Mouse (Mus musculus): ENCODE measurements at regions not wholly inside any gene's neighbourhood (a gene's known extent, or its start where the extent isn't known, plus 50 kb on each side); places are given as distances from the start of the nearest gene placed in this dataset.

DNA sequence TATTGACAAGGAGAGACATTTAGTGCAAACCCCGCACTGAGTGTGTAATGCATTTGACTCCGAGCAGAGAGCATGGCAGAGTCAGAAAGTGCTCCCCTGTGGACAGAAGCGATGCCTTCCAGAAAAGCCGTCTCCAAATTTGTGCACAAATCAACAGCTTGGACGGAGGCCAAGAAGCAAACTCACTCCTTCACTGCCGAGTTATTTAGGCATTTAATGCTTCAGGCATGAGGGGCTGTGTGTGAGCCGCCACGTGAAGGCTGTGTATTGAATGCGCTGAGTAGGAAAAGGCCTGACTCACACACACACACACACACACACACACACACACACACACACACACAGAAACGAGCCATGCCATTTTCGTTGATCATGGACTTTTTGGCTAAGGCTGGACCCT is 453.7 kb downstream of the Cd83 start:
- no peak for DNase-seq (ENCODE audit: low spot score in 2 of 2)

GRCm38 (mm10) chr13:44243211-44243610 is 458.6 kb downstream of the Cd83 start:
- DNase-seq (ENCODE audit: low spot score in 2 of 2): no peak

- no peak for DNase-seq (ENCODE audit: low spot score in 2 of 2)
These were observed 462.2 kb downstream of the Cd83 start for GRCm38 (mm10) chr13:44246714-44247251.

GRCm38 (mm10) chr13:44247861-44248260 is 463.3 kb downstream of the Cd83 start:
- no peak for DNase-seq (ENCODE audit: low spot score in 2 of 2)

- no peak for DNase-seq (ENCODE audit: low spot score in 2 of 2)
These were observed 463.8 kb downstream of the Cd83 start for GRCm38 (mm10) chr13:44248401-44248800.

DNA sequence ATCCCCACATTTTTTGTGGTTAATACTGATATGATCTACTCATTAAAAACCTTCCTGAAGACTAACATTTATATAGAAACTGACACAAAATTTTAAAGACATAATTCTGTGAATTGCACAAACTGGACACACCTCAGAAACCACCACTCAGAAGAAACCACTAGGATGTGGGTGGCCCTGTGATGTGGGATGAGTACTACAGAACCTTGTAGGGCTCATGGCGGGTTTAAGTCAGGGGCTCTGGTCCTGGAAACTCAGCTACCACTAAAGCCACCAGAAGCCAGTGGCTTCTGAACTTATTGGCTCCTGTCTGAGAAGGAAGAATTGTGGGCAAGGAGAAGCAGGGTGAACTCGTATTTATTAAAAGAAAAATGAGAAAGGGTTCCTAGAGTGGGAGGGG is 464.5 kb downstream of the Cd83 start:
- no peak for DNase-seq (ENCODE audit: low spot score in 2 of 2)

DNA sequence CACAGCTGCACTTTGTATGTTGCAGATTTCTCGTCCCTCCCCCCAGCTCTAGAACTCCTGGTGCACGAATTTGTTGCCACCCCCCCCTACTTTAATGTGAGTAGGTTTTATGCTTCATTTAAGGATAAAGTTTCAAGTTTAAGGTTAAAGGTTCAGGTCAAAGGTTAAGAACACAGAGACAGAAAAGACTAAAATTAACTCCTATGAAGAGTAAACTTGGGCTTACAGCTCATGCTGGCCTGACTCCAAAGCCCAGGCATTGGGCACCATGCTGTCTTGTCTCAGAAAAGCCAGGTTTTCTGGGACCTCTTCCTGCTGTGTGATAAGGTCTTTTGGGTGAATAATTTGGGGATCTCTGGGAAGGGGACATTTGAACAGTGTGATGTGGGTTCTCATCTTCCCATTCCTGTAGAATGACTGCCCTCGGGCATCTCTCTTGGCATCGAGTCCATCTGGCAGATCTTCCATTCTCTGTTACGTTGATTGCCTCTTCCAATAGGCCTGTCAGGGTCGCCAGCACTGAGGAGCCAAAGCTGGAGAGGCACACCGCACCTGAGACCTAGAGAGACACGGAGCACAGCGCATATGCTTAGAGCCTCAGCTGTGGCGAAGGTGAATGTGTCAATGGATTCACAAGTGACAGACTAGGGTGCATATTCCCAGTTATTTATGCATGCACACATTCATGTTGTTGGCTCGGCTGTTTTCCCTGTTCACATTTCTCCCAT is 466.1 kb downstream of the Cd83 start:
- no peak for DNase-seq (ENCODE audit: low spot score in 2 of 2)

GRCm38 (mm10) chr13:44251503-44251902 is 466.9 kb downstream of the Cd83 start:
- no peak for DNase-seq (ENCODE audit: low spot score in 2 of 2)

- no peak for DNase-seq (ENCODE audit: low spot score in 2 of 2)
These were observed 467.9 kb downstream of the Cd83 start for GRCm38 (mm10) chr13:44252496-44252895.

DNA sequence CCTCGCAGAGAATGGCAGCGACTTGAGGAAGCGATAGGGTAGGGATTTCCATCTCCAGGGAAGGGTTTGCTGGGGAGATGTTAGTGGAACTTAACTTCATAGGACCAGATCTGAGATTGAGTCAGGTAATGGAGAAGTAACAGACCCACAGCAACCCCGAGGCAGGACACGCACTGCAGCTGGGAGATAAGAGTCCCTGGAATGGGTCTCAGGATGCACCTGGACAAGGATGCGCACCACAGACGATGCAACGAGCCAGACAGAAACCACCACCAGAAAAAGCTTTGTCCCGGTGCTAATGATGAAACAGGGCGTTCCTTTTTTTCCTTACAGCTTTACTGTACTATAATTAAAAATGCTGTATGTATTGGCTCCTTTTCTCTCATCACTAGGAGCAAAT is 470.9 kb upstream of the Jarid2 start:
- no peak for DNase-seq (ENCODE audit: low spot score in 2 of 2)

GRCm38 (mm10) chr13:44260039-44260438 is 469.2 kb upstream of the Jarid2 start:
- no peak for DNase-seq (ENCODE audit: low spot score in 2 of 2)

- no peak for DNase-seq (ENCODE audit: low spot score in 2 of 2)
These were observed 468.5 kb upstream of the Jarid2 start for GRCm38 (mm10) chr13:44260637-44261333.

GRCm38 (mm10) chr13:44272746-44273524 is 456.3 kb upstream of the Jarid2 start:
- no peak for DNase-seq (ENCODE audit: low spot score in 2 of 2)

DNA sequence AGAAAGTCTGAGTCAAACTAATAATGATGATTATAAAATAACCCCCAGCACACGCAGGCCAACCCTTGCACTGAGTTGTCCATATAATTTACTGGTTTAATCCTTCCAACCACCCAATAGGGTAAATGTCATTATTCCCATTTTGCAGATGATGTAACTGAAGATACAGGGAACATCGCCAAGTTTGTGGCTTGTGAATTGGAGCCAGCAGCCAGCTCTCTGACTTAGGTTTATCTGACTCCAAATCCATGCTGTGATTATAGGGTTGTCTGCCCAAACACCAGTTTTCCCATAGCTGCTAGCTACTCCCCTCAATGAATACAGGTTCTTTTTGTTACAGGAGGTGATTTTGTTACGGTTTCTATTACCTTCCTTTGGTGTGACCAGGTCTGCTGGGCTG is 451.3 kb upstream of the Jarid2 start:
- no peak for DNase-seq (ENCODE audit: low spot score in 2 of 2)

DNA sequence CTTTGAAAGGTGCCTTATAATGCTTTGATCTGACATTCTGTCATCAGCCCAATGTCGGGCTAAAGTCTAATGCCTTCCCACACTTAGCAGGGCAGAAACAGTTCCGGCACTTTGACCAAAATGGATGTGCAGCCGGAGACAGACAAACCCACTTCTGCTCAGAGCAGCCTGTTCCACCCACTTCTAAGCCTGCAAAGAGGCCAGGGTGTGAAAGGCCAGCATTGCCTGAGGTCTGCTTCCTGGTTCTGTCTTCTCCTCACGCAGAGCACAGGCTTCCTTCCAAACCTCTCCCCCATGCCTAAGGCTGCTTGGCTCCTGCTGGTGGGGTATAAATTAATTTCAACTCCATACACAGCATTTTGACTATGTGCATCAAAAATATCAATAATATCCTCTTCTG is 450.2 kb upstream of the Jarid2 start:
- no peak for DNase-seq (ENCODE audit: low spot score in 2 of 2)

- no peak for DNase-seq (ENCODE audit: low spot score in 2 of 2)
These were observed 449.0 kb upstream of the Jarid2 start for GRCm38 (mm10) chr13:44280296-44280695.

DNA sequence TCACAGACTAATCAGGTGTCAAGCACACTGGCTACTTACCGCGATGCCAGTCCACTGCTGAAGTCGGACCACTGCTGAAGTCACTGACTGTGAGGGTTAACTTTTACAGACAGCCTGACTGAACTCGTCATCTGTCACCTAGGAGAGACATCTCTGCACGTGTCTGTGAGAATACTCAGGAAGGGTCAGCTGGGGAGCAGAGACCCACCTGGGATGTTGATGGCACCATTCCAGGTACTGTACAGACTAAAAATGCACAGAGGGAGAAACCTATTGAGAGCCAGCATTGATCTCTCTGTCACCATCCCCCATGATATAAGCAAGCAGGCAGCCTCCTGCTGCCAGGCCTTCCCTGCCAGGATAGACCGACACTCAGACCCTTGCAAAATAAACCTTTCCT is 447.5 kb upstream of the Jarid2 start:
- no peak for DNase-seq (ENCODE audit: low spot score in 2 of 2)

GRCm38 (mm10) chr13:44282306-44282705 is 447.0 kb upstream of the Jarid2 start:
- DNase-seq (ENCODE audit: low spot score in 2 of 2): no peak

- no peak for DNase-seq (ENCODE audit: low spot score in 2 of 2)
These were observed 446.3 kb upstream of the Jarid2 start for GRCm38 (mm10) chr13:44282731-44283571.

DNA sequence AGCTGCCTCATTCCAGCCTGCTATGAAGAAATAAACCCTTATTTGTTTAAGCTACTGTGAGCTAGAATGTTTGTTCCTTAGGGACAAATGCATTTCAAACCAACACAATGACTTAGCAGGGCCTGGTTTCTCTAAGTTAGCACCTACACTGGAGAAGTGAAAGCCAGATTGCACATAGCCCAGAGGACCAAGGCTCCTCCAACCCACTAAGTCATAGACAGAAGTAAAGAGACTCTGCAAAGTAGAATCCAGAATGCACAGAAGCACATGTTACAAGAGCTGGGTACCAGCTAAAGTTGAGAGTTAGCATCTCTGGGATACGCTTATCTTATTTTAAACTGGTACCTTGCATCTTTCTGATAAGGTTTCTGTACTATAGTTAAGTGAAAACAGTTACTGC is 443.4 kb upstream of the Jarid2 start:
- no peak for DNase-seq (ENCODE audit: low spot score in 2 of 2)

GRCm38 (mm10) chr13:44290199-44290598 is 439.1 kb upstream of the Jarid2 start:
- no peak for DNase-seq (ENCODE audit: low spot score in 2 of 2)
